Mouse (Mus musculus) small intestine, adult 2 months (tissue): ENCODE data around the gene Gm15085. TPM values are rescaled to one million over a fixed set of nuclear protein-coding genes. Genes with fewer than 3 reads are reported as not detected.
"Not testable (repeated sequence)": the region's sequence is repeated elsewhere in the genome, so short reads cannot be mapped to it uniquely, and the experiment has no call there.

Experiments used
- H3K27ac ChIP-seq: fragments of 200-500 bp; 2 replicates; pipeline ENCODE4 v1.5.1; 2012; ENCODE audit warnings: low read depth, low read length, control low read depth, inconsistent platforms; ENCODE audit not compliant: insufficient read depth
- H3K27me3 ChIP-seq: fragments of 200-500 bp; 2 replicates; pipeline ENCODE4 v1.6.1; 2012; ENCODE audit warnings: mild to moderate bottlenecking, moderate library complexity, low read length, inconsistent platforms; ENCODE audit not compliant: control insufficient read depth, insufficient read depth
- H3K36me3 ChIP-seq: fragments of 200-500 bp; 2 replicates; pipeline ENCODE4 v1.6.1; 2012; ENCODE audit warnings: mild to moderate bottlenecking, low read length, control low read depth, inconsistent platforms; ENCODE audit not compliant: control insufficient read depth, insufficient read depth
- H3K4me1 ChIP-seq: fragments of 200-500 bp; 2 replicates; pipeline ENCODE4 v1.6.1; 2012; ENCODE audit warnings: low read length, inconsistent platforms, mixed read lengths; ENCODE audit not compliant: control insufficient read depth, insufficient read depth, insufficient read length
- H3K4me3 ChIP-seq: fragments of 200-500 bp; 2 replicates; pipeline ENCODE4 v1.5.1; 2012; ENCODE audit warnings: low read depth, mild to moderate bottlenecking, control low read depth, inconsistent platforms, low read length, moderate library complexity
- WGBS: fragments of 180-500 bp; shearing (Covaris S2); methylation state at CpG from one replicate; pipeline ENCODE4 v1.1.7; 2018; 5-methylcytosine and 5-hydroxymethylcytosine counted together
- polyA plus RNA-seq: library from polyadenylated mRNA; depleted of rRNA; stranded (reverse); fragments of >200 nt; gene quantifications from 2 replicates; pipeline ENCODE4 v1.2.3, GENCODE M21; 2012; rRNA removed

Gm15085 gene
- not detected in 2 replicates for polyA plus RNA-seq

- WGBS, result no CpG with 5 or more reads among the region's 6 CpGs
- not testable (repeated sequence) for H3K27me3 ChIP-seq, H3K27ac ChIP-seq, H3K4me1 ChIP-seq, H3K4me3 ChIP-seq, H3K36me3 ChIP-seq
Measured at GRCm38 (mm10) chrX:149447317-149447716, at the start of gene Gm15085. Gm15085 (plus strand) TSS chrX:149447617.

Other genes with a start within 250 kb of the Gm15085 start
- gene Gm15093, start 175.2 kb upstream of the Gm15085 start, polyA plus RNA-seq, result not detected in 2 replicates
- not detected in 2 replicates for gene Gm10439, start 147.0 kb downstream of the Gm15085 start, polyA plus RNA-seq